Mouse (Mus musculus) c-Kit-positive CD71-negative TER-119-negative erythroid progenitor cells, embryonic 14.5 days (primary cell): ENCODE results near the gene Syn3.
A peak's percentile ranks its signal among the peaks of the same experiment; 100 is the strongest.
"Not testable (repeated sequence)": the region's sequence is repeated elsewhere in the genome, so short reads cannot be mapped to it uniquely, and the experiment has no call there.

ENCODE experiments used
- DNase-seq: peaks from one replicate; pipeline ENCODE4 v3.0.0-alpha.2; 2013; ENCODE audit warnings: low read depth

Gene Syn3

DNA sequence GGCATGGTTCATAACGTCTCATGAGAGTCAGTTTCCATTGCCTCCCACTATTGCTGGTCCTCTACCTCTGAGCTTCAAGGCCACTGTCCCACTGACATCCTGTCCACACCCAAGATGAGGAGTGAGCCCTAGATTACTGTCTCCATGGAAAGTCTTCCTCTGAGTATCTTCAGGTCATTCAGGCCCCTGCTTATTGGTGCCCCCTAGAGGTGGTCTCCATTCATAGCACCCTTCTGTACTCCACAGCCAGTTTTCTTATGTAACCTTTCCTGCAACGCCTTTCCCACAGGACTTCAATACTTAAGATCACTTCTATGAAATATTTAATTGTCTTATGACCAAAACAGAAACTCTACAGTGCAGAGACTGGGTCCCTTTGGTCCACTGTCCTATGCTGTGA lies 80.4 kb downstream of the Syn3 start:
- no peak for DNase-seq

DNA sequence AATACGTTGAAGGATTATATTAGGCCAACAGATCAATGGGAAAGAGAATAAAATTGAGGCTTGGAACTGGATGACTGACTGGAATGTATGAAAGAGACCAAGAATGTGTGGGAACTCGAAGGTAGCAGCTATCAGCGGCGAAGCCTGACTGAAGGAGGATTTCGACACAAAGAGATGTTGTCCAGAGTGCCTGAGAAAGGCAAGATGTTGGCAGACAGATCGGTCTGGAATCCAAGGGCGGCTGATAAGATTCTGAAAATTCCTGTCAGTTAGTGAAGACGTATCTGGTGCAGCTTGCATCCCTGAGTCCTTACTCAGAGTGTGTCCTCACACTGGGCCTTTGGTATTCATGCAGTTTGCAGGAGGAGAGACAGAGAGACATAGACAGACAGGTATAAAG lies 81.9 kb downstream of the Syn3 start:
- DNase-seq, result no peak

DNA sequence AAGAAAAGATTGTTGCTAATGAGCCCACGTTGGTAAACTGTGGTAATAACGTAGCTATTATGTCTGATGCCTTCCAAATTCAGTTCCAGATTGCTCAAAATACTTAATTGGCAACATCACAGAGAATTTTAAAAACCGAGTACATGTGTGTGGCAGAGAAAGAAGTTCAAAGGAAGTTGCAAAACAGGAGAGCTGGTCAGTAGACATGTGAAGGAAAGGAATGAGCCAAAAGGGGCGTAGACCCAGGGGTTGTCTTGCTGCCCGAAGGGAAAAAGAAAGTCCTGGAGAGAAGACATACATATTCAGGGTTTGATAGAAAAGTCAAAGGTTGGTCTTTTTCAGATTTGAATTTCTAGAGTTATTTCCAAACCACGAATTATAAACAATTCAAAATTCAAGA lies 87.8 kb downstream of the Syn3 start:
- no peak for DNase-seq

DNA sequence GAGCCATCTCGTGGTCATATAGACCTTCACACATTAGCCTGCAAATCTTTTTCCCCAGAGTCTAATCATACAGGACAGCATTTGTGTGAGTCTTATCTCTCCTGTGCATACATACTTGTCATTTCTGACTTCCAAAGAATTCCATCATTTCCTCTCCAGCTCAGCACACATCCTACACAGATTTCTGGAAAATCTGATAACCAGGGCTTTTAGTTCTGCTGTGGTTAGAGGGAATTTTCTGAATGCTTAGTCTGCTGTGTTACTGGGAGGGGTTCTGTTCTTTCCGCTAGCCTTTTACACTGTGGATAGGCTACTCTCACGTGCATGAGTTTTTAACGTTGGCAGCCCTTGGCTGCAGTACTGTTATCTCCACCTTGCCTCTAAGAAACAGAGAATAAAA lies 91.7 kb downstream of the Syn3 start:
- DNase-seq, result no peak

DNA sequence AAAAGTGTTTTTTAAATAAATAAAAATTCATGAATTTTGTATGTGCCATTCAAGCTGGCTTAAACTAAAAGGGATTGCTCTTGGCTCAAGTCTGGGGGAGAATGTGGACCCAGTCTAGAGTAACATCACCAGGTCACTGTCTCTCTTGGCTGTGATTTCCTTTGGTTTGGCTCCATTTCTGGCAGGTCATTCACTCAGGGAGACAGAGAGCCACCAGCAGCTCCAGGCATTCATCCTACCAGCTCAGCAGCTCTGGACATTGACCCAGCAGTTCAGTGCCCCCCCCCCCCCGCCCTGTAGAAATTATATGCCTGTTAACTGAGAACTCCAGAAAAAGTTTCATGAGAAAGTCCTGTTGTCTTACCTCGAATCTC lies 100.4 kb downstream of the Syn3 start:
- DNase-seq, result no peak

DNA sequence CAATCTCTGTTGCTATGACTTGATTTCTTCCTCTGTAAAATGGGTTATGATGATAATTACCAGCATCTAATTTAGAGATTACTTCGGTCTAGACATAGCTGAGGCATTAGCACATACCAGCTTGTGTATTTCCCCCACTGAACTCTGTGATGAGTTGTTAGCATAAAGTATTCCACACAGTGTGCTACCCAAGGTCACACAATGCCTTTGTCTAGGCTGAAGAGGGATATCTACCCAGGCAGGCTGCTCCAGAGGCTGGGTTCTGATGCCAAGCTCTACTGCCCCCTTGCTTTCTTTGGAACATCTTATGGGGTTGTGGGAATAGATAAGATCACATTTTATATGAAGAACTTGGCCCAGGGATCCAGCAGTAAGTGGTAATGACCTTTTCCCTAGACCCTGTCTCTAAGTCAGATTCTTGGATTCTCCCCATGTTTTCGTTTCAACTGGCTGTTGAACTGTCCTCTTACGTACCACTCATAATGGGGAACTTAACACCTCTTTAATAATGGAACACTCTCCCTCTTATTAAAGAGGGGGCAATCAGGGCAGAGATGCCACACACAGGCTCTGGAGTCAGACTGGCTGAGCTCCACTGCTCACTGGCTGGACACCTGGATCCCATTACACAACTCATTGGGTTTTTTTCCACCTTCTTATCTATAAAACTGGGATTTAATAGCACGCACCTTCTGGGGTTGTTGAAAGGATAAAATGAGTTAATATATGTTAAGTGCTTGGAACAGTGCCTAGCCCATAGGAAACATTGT lies 100.9 kb downstream of the Syn3 start:
- no peak for DNase-seq

DNA sequence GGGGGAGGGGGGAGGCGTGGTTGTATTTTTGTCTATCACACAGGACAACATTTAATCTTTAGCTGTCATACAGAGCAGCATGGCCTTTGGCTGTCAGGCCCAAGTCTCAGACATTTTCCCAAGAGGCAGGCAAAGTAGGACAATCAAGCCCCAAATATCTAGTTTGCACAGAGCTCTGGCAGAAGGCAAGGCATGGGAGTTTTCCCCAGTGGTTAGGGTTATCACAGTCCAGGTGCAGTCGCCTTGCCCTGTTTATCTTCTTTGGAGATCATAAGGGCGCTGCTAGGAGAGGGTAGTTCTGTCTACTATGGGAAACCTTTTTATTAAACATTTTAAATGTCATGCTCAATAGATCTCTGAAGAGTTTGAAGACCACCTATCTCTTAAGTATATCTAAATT lies 106.3 kb downstream of the Syn3 start:
- DNase-seq, result no peak

DNA sequence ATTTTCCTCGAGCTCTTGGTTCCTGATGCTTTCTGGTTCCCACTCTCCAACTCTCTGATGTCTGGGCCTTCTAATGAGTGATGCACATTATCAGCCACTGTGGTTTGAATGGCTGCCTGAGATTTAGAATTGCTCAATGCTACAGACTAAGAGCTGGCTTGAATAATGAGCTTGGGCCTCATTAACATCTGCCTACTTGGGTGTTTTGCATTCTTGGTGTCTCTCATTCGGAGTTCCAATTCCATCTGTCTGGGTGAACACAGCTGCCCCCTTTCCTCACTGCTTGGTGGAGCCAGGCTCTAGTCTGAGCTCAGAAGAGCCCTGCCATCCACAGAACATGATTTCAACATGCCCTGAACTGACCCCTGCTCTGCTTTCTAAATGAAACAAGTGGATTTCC lies 108.8 kb downstream of the Syn3 start:
- no peak for DNase-seq

DNA sequence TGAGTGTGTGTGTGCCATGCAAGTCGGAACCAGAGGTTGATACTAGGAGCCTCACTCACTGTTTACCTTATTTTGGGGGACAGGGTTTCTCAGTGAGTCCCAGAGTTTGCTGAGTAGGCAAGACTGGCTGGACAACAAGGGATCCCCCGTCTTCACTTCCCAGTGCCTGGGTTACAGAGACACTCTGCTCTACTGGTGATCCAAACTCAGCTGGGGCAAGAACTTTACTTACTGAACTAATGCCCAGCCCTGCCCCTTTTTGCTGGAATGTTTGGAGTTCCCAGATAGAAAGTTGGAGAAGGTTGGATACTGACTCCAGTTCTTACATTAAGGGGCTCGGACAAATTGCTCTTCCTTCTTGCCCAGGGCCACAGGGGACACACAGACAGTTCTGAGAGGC lies 109.3 kb downstream of the Syn3 start:
- no peak for DNase-seq

DNA sequence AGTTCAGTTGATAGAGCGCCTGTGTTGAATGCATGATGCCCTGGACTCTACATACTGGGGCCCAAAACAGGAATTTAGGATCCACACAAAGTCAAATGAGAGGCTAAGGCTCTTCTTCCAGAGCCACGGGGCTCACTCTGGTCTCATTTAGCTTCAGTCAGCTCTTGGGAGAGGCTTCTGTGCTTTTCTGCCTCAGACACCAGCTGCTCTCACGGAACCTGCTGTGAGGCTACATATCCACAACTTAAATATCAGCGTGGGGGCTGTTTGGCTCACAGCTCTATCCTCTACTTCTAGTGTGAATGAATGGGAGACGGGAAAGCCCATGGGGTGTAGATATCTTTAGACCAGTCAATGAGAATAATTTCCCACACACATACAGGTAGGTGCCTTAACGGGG lies 109.9 kb downstream of the Syn3 start:
- no peak for DNase-seq

DNA sequence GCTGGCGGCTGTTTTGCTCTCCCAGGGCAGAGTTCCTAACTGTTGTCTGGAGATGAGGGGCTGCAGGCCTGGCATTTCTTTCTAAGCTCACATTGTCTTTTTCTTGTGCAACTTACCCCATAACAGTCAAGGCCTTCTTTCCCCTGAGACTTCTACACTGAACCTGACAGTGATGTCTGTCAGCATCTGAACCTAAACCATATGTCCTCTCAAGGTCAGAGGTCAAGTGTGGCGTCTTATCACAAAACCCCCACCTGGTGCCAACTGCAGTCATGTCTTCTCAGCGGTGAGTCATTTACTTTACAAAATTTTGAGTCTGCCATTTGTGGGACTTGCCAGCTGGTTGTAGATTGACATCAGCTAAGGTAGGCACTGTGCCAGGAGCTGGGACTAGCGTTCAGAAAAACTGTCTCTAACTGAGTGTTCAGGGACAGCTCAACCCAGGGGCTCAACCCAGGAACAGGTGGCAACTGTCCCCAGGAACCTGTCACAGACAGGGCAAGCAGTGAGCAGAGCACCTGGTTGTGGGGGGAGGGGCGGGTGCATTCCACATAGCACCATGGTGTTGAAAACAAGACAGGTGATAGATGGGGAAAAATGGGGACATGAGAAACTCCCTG lies 110.8 kb downstream of the Syn3 start:
- DNase-seq, result no peak

DNA sequence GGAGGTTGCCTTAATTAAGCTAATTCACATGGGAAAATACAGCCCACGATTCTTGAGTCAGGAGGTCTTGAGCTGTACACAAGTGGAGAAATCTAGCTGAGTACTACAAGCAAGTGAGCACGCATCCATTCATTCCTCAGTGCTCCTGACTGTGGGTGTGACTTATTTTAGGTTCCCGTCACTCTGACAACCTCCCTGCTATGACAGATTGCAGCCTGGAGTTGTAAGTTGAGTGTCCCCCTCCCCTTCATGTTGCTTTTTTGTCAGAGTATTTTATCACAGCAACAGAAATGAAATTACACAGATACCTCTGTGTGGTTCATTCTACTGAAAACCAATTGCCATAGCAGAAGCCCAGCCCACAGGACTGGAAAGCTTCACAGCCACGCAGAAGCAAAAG lies 112.5 kb downstream of the Syn3 start:
- no peak for DNase-seq

DNA sequence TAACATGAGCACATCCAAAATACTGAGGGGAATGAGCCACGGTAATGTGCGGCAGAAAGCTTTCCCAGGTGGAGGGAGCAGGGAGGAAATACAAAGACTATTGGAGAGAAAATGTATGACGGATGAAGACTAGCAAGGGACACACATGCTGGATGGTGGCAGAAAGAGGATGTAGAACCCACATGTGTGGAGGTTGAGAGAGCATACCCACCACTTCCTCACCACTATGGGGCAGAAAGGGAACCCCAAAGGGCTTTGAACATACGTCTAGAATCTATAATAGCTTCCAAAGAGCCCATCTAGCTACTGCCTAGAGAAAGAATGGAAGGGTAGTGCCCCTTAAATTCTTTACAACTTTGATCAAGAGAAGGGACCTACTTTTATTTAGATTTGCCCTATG lies 113.0 kb downstream of the Syn3 start:
- peak; percentile 16 for DNase-seq

DNA sequence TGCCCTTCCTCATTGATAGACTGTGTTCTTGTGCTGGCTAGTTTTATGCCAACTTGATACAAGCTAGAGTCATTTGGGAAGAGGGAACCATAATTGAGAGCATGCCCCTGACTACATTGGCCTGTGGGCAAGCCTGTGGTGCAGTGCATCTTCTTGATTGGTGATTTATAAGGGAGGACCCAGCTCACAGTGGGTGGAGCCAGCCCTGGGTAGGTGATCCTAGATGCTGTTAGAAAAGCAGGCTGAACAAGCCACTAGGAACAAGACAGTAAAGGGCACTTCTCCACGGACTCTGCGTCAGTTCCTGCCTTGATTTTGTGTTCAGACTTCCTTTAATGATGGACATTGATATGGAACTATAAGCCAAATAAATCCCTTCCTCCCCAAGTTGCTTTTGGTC lies 114.0 kb downstream of the Syn3 start:
- DNase-seq, result no peak

DNA sequence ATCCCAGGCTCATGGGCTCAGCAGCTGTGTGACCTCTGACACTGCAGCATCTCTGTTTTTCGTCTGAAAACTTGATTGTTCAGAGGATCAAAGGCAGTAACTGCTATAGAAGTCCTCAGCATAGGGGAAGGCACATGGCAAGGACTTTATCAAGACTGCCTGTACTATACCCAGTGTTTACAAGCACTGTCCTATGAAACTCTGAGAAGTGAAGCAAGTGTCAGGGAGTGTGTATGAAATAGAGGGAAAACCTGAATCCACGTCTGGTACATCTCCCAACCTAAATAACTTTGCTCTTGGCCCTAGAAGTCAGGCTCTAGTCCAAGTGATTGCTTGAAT lies 116.8 kb downstream of the Syn3 start:
- DNase-seq, result no peak

DNA sequence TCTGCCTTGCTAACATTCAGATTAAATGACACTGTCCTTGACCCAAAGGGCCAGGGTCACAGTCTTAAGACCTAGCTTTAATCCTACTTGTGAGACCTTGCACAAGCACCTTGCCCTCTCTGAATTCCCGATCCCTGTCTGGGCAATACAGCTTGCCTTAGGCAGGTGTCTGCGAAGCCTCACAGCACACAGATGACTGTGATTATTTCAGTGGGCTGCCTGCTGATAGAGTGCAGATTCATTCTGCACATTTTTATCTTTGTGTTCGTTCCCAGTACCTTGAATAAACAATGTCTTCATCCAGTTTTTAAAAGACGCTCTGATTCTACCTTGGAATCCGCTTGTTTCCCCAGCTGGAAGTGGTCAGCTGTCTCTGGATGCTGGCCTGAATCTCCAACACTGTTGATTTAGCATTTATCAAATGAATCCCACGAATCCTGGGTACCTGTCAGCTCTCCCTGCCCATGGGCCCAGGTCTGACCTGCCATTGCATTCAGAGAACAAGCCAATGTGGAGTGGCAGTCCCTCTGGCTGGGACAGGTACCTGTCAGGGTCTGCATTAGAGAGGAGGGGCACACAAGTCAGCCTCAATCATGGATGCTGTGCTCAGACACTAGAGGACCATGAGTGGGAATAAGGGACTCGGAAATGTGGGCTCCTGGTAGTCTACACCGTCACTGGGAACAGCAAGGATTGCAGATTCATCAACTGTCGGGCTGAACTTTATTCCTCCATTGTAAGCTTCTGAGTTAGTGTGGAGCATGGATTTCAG lies 117.4 kb downstream of the Syn3 start:
- DNase-seq, result no peak

DNA sequence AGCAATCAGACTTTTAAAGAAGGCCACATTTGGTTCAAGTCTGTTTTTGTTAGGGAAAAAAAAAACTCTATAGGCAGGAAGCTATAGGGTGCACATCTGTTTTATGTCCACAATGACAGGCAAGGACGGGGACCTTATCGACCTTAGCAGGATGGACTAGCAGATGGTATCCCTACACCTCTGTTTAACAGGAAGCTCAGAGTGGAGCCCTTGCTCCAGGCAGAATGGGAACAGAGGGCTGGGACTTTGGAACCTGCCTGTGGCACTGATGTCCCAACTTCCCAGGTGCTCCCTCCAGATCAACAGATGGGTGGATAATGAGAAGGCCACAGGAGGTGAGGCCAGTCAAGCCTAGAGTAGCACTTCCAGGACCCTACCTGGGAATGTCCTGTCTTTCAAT lies 118.1 kb downstream of the Syn3 start:
- DNase-seq, result no peak

DNA sequence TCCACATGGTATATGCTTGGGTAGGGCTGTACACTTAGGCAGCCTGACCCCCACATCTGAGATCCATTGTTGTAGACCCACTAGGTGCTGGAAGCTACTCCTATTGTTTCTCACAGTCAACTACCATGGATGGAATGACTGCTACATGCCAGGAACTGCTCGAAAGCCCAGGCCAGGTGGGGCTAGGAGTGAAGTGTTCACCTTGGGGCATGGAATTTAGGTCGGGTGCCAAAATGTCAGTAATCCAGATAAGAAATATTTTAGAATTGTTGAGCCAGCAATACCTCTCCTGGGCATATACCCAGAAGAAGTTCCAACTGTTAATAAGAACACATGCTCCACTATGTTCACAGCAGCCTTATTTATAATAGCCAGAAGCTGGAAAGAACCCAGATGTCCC lies 119.9 kb downstream of the Syn3 start:
- not testable (repeated sequence) for DNase-seq

DNA sequence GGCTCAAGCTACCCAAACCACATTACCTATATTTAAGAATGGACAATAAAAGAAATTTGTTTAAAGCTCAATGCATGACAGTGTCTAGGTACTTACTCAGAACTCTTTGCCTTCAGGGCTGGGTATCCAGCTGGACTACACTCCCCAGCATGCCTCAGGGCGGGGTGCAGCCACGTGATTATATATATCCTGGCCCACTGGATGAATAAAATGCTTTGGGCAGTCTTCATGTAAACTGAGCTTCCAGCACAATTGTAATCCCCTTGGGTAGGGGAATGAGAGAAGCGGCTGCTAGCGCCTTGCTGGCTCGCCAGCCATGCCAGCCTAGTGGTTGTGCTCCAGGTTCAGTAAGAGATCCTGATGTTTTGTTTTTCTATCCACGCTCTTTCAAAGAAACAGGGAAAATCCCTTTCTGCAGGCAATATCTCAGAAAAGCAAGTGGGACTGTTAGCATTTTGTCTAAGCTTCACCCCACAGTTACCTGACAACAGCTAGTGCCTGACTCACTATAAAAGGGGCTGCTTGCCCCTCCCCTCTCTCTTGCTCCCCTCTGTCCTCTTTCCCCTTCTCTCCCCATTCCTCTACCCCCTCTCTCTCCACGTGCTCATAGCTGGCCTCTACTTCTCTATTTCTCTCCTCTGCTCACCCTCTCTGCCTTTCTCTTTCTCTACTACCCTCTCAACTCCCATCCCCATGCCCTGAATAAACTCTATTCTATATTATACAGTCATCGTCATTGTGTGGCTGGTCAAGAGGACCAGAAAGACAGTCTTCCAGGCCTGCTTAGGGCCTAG lies 122.1 kb downstream of the Syn3 start:
- no peak for DNase-seq

DNA sequence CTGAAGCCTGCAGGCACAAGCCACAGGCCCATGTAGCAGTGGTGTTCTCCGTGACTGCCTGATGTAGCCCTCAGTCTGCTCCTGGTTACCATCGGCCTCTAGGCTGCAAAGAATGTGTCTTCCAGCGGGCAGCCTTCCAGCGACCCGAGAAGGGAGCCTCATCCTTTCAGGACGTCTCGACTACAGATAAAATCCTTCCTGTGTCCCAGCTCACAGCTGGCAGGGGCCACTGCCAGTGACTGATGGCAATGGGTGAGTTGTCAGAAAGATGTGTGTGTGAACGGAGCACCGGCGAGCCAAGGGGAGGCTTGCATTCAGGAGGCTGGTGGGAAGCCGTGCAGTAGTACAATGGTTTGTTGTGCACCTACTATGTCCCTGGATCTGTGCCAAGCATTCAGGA lies 122.8 kb downstream of the Syn3 start:
- no peak for DNase-seq

DNA sequence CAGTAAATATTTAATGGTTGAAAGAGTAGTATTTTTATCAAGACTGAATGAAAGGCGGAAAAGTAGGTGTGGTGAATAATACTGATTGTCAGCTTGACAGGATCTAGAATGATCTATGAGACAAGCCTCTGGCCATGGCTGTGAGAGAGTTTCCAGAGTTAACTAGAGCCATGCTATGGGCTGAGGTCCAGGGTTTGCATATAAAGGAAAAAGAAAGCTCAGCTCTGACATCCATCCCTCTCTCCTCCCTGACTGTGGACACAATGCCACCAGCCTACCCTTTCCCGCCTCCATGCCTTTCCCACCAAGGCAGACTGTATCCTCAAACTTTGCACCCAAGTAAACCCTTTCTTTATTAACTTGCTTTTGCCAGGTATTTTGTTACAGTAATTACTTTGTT lies 124.6 kb downstream of the Syn3 start:
- DNase-seq, result no peak

DNA sequence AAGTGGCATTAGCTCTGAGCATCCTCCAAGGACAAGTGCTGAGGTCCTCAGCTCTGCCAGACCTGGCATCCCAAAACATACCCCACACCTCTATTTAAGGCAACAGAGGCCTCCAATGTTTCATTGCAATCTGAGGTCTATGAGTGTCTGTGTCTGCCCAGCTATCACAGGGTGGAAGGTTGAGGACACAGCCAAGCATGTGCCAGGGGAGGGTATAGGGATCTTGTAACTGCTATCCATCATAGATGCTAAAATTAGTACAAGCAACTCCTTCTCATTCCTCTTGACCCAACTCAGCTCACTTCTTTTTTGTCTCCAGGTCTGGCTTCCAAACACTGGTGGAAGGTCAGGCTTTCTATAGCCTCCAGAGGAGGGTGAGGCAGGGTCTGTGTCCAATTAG lies 127.1 kb downstream of the Syn3 start:
- DNase-seq, result no peak

DNA sequence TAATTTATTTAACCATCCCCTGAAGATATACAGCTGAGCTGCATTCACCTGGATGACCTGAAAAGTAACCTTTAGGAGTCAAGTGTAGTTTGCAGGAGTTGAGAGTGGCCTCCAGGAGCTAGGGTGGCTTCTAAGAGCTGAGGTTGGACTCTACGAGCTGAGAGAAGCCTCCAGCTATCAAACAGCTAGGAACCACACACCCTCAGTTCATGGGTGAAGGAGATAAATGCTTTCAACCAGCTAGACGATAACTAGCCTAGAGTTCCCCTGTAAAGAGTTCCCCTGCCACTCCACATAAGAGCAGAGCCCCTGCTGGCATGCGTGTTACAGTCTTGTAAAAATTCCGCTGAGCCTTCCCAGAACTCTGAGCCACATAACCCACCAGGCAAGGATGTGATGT lies 129.3 kb downstream of the Syn3 start:
- DNase-seq, result no peak
